Mouse (Mus musculus) spleen, adult 2 months (tissue): Measurements from ENCODE around the gene Trim8.

Experiments
- CTCF ChIP-seq: fragments of 200-500 bp; IDR thresholded peaks from 2 replicates; pipeline ENCODE4 v1.5.1; 2011; ENCODE audit warnings: mild to moderate bottlenecking, inconsistent platforms; ENCODE audit not compliant: insufficient read depth, insufficient read length, insufficient replicate concordance; ENCODE audit errors: extremely low read depth
- POLR2A ChIP-seq: fragments of 200-500 bp; IDR thresholded peaks from 2 replicates; pipeline ENCODE4 v1.6.1; 2011; ENCODE audit warnings: low read depth, low read length, inconsistent platforms

DNA sequence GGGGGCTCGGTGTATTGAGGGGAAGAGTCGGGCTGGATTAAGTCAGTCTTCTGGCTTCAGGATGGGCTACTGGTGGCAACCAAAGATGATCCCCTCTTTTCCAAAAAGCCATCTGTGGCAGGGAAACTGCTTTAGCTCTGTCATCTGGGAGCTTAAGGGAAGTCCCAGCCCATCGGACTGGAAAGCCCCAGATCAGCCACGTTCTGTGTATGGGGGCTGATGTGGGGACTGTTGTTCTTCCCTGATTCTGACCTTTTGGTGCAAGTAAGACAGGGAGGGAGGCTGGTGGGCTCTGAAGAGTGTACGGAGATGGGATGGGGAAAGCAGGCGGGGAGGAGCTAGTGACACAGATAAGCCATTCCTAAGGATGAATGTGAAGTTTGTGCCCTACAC lies 22.6 kb downstream of the Trim8 start:
- TF ChIP-seq CTCF: no peak
- no peak for TF ChIP-seq POLR2A
